In the genomic region with DNA sequence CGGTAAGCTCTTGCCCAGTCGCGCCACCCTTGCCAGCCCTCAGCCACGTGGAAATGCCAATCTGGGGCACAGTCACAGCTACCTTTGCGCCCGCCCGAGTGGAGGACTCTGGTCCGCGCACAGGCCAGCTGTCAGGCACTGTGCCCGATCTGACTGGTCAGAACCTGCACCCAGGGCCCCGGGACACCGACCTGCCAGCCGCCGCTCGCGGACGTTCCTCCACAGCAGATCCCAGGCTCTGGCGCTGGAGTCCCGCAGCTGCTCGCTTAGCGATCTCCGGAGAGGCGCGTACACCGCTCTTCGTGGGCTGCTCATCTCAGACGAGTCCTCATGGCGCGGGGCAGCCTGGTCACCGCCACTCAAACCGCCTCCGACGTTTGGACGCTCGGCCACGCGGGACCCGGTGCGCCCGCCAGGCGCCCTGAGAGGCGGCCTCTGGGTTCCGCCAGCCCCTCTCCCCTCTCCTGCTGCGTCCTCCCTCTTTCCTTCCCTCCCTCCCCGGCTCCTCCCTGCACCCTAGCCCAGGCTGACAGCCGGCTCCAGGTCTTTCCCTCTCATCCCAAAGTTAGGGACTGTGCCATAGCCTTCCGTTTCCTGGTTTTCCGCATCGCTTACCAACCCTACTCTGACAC, we compare ENCODE assay signal across 8 mouse cellular contexts. TPM values are rescaled to one million over a fixed set of nuclear protein-coding genes. Genes with fewer than 3 reads are reported as not detected.
DNase-seq lines count a peak whose midpoint lies in the region; ATAC-seq lines count a peak whose summit lies in the region.

A gene (minus strand): TSS at position 437 of the 632 bp plus-strand sequence.

- peak within 1 kb of the TSS; percentile 71 for H3K4me3 ChIP-seq in brown adipose tissue, adult 24 weeks (ENCODE audit: insufficient read depth, low read depth, low read length)
- peak within 1 kb of the TSS; percentile 54 for H3K4me3 ChIP-seq in hindbrain, embryonic 13.5 days

- peak within 1 kb of the TSS; percentile 95 for H3K4me2 ChIP-seq in hindbrain, embryonic 13.5 days

- peak; percentile 31 for DNase-seq in R1 (ENCODE audit: low read depth, low spot score)
- peak; percentile 17 to 35 for DNase-seq in gastrocnemius, adult 8-10 months (ENCODE audit: low spot score in 2 of 2)
- peak; percentile 20 to 22 for DNase-seq in left cerebral cortex, adult 8-10 months (ENCODE audit: low spot score in 2 of 2)
- peak; percentile 59 to 67 for DNase-seq in lung, postnatal 4 days
- DNase-seq in right cerebral cortex, postnatal 14 days, result peak; percentile 25
- DNase-seq in spleen, postnatal 4 days (ENCODE audit: low spot score in 2 of 2), result no peak

- H3K9me3 ChIP-seq in hindbrain, embryonic 13.5 days, result no peaks in the 10 kb centered on the region

- peaks cover 27% of the 10 kb centered on the region for H3K27me3 ChIP-seq in hindbrain, embryonic 13.5 days

- H3K36me3 ChIP-seq in hindbrain, embryonic 13.5 days, result no peaks in the 10 kb centered on the region

- WGBS in hindbrain, embryonic 13.5 days, result under 1% methylated on average over 49 of the region's 49 CpGs

- H3K4me1 ChIP-seq in brown adipose tissue, adult 24 weeks (ENCODE audit: control insufficient read depth, insufficient read depth, insufficient read length, low read length), result peaks cover 6% of the 10 kb centered on the region; the same call in 1 of the 2 replicates
- H3K4me1 ChIP-seq in hindbrain, embryonic 13.5 days (replicated peaks), result peaks cover 15% of the 10 kb centered on the region

- H3K9ac ChIP-seq in hindbrain, embryonic 13.5 days, result peak within 1 kb of the TSS; percentile 79

- H3K27ac ChIP-seq in brown adipose tissue, adult 24 weeks (replicated peaks; ENCODE audit: low read depth, low read length), result peak within 1 kb of the TSS; percentile 63
- H3K27ac ChIP-seq in hindbrain, embryonic 13.5 days, result no peak within 1 kb of the TSS

- ATAC-seq in hindbrain, embryonic 13.5 days (ENCODE audit: low FRiP score), result peak; percentile 85

RNA-seq across cellular contexts. Expression of the gene that starts here (rescaled TPM):
- polyA plus RNA-seq in brown adipose tissue, adult 24 weeks (2012; ENCODE audit: insufficient read depth, insufficient read length, missing spikeins), result 6.3 and 7.8 TPM in 2 replicates
- 1 to 10 TPM; 3.7 to 5.8 (median 4.9) TPM for total RNA-seq in gastrocnemius, adult 8-10 months (2022)
- 7.1 and 7.9 TPM in 2 replicates for polyA plus RNA-seq in hindbrain, embryonic 13.5 days (2015; fragmentation: Nextera tagmentation; extraction: Ambion mirVana)
- total RNA-seq in left cerebral cortex, adult 8-10 months (2022), result 10 to 100 TPM; 13.0 to 17.2 (median 14.3) TPM

Comparison
In these comparisons a context has a peak if more than half of its experiments do, and no peak if none do; other contexts are left out.
1. DNase-seq: peak in R1 (single experiment), gastrocnemius, adult 8-10 months (2 of 2), left cerebral cortex, adult 8-10 months (2 of 2), lung, postnatal 4 days (2 of 2) and right cerebral cortex, postnatal 14 days (single experiment); none in spleen, postnatal 4 days (0 of 2).